Mouse (Mus musculus): ENCODE data around the gene Npas3.

DNA sequence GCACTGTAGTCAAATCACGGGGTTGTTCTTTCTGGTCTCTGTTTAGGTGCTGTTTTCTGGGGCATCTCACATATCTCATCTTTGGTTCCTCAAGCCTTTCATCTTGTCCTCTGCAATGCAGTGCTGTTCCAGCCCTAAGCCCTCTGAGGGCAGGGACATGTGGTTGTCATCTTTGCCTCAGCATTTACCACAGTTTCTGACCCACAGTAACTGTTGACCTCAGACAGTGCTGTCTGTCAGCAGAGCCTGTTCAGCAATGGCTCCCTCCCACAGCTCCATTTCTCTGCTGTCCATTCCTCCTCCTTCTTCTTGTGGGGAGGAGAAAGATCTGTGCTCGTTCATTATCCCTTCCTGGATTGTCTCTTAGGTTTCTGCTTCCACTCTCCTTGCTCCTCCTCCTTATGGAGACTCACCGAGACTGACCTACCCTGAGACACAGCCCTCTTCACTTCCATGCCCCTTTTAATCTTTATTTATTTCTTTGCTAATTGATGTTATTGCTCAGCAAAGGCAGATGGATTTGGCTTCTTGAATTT, 79.2 kb downstream of the Npas3 start:
- no peak for TF ChIP-seq POLR2A (IDR thresholded peaks at IDR 0.05; ENCODE audit: insufficient read depth, low read depth, low read length)
- TF ChIP-seq CTCF (IDR thresholded peaks at IDR 0.05; ENCODE audit: insufficient read depth, low read depth, low read length) = no peak

Measured in olfactory bulb, adult 2 months (tissue).